Mouse (Mus musculus) left cerebral cortex, postnatal 4 days (tissue): ENCODE measurements around the gene Celsr3. TPM values are rescaled to one million over a fixed set of nuclear protein-coding genes. Genes with fewer than 3 reads are reported as not detected.

Experiments
- DNase-seq: peaks from one replicate; pipeline ENCODE4 v3.0.0-alpha.2; 2022
- intact Hi-C: fragments of 180-260 bp; cut with DNase I; formaldehyde crosslinking; loops from one replicate; pipeline ENCODE4 v1.15.1; 2025
- microRNA-seq: library from miRNA; unstranded; fragments of <30 nt; microRNA quantifications from one replicate; pipeline ENCODE4 v1.2.0, GENCODE M21; 2022
- total RNA-seq, 2 experiments: library from RNA; stranded (reverse); gene quantifications; 2 replicates each; pipeline ENCODE4 v1.2.3; 2021

Celsr3 gene
- total RNA-seq, 2 experiments from 2014 or later, result 103 to 112 TPM

DNA sequence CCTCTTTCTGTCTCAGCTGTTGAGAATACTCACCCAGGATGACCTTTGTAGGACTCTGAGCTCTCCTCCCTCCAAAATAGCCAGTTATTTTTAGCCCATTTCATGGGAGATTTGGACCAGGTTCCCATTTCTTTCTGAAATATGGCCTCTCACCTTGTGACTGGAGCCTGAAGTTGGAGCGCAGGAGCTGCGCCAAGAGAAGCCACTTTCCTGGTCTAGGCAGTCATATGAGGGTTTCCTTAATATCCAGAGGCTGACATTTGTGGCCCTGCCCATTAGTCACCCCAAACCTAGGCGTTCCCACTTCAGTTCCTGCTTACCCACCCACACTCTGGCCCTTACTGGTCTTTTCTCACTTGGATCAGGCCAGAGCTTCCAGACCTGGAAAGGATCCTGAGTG, 26.9 kb downstream of the Celsr3 start, which contains the start of gene Slc26a6:
TSS of gene Slc26a6 (plus strand) at position 308 of the 400 bp plus-strand sequence.
- intact Hi-C loops, result no loop called here
- DNase-seq, result no peak

DNA sequence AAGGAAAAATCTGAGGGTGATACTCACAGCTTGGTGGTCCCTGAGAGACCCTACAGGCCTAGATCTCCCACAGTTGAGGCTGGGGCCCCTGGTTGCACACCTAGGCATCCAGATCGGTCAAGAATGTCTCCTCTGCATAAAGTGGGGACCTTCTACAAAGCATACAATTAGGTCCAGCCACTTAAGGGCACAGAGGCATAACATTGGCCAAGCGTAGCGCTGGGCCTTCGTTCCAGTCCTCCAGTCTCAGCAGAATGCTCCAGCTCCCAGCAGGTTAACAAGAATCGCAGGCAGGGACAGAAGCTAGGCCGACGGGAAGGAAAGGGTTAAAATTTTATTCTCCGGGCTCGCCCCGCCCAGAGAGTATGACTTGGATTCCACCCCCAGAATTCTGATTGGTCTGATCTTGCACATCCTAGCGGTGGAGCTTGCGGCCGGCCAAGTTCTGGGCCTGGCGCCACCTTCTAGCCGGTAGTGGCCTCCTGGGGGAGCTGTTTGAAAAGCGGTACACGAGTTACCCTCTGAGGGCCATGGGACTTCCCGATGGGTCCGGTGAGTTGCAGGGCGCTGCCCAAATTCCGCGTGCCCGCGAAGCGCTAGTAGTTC, 27.6 kb downstream of the Celsr3 start:
- intact Hi-C loops, result no loop called here

GRCm38 (mm10) chr9:108854241-108854696, 28.1 kb downstream of the Celsr3 start:
- peak; percentile 89 for DNase-seq
- intact Hi-C loops, result no loop called here

More for the DNA sequence above, 27.6 kb downstream of the Celsr3 start:
- DNase-seq, result peak; percentile 93

- intact Hi-C loops, result no loop called here
Observed at GRCm38 (mm10) chr9:108855335-108855734, 29.2 kb downstream of the Celsr3 start.

DNA sequence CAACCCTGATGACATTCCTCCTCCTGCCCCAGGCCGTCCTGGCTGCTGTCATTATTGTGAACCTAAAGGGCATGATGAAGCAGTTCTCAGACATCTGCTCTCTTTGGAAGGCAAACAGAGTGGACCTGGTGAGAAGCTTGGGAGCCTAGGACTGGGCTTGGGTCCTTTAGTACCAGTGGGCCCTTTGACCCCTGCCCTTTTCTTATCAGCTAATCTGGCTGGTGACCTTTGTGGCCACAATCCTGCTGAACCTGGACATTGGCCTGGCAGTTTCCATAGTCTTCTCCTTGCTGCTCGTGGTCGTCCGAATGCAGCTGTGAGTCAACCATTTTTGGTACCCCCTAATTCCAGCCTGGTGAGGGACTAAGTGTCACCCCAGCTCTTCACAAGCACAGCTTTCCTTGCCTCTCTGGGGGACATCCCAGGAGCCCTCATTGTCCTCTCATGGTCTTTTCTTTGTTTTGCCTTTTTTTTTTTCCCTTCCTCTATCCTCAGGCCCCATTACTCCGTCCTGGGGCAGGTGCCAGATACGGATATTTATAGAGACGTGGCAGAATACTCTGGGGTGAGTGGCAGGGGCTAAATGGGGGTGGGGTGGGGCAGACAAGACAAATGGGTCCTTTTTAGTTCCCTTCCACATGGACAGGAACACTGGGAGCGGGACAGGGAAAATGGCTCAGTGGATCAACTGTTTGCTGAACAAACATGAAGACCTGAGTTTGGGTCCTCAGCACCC, 32.8 kb downstream of the Celsr3 start:
- DNase-seq, result no peak
- intact Hi-C loops, result no loop called here

More at GRCm38 (mm10) chr9:108855335-108855734, 29.2 kb downstream of the Celsr3 start:
- DNase-seq, result no peak

Small RNA genes within 50 kb of the gene (microRNA-seq; reads per million reads assigned to microRNA genes)
- gene Gm23156, result not detected

Other genes starting within 250 kb of the Celsr3 start
- 100 to 1,000 TPM; 233 to 289 TPM for gene Wdr6, start 247.6 kb upstream of the Celsr3 start, total RNA-seq
- gene P4htm, start 228.7 kb upstream of the Celsr3 start, total RNA-seq, result 10 to 100 TPM; 26.2 to 34.5 TPM
- 10 to 100 TPM; 58.3 to 59.6 TPM for gene Arih2, start 176.9 kb upstream of the Celsr3 start, total RNA-seq
- gene Slc25a20, start 164.2 kb upstream of the Celsr3 start, total RNA-seq, result 10 to 100 TPM; 17.9 to 18.9 TPM
- gene Prkar2a, start 137.0 kb upstream of the Celsr3 start, total RNA-seq, result 10 to 100 TPM; 78.5 to 78.7 TPM
- 100 to 1,000 TPM; 188 to 206 TPM for gene Ip6k2, start 42.5 kb upstream of the Celsr3 start, total RNA-seq
- gene Nckipsd, start 18.0 kb upstream of the Celsr3 start, total RNA-seq, result 10 to 100 TPM; 28.9 to 35.9 TPM
- 10 to 100 TPM; 22.8 to 27.4 TPM for gene Slc26a6, start 27.0 kb downstream of the Celsr3 start, total RNA-seq
- gene Tmem89, start 88.3 kb downstream of the Celsr3 start, total RNA-seq, result under 1 TPM in 1 of 2 experiments, not detected in 1; 0.38 TPM
- 100 to 1,000 TPM; 292 to 300 TPM for gene Uqcrc1, start 110.3 kb downstream of the Celsr3 start, total RNA-seq
- gene Col7a1, start 127.3 kb downstream of the Celsr3 start, total RNA-seq, result 1 to 10 TPM; 6.2 to 8.1 TPM
- under 1 TPM in 1 of 2 experiments, not detected in 1; 0.78 TPM for gene Ucn2, start 159.7 kb downstream of the Celsr3 start, total RNA-seq
- 10 to 100 TPM; 25.5 to 25.8 TPM for gene Pfkfb4, start 165.5 kb downstream of the Celsr3 start, total RNA-seq
- 10 to 100 TPM; 48.3 to 54.7 TPM for gene Shisa5, start 212.2 kb downstream of the Celsr3 start, total RNA-seq
- gene Trex1, start 233.4 kb downstream of the Celsr3 start, total RNA-seq, result 10 to 100 TPM; 14.8 to 15.1 TPM
- 10 to 100 TPM; 33.4 to 37.4 TPM for gene Atrip, start 247.8 kb downstream of the Celsr3 start, total RNA-seq